Mouse (Mus musculus) MEL (cell line): Measurements from ENCODE around the gene Gpr37l1.

Experiments used
- CTCF ChIP-seq, 3 experiments: IDR thresholded peaks in 2 of 3; conservative IDR thresholded peaks in 1 of 3; 2 replicates each; pipeline ENCODE4 v1.5.1; 2011 to 2012; ENCODE audit warnings: low read length in 3 of 3, low read depth in 2 of 3, mild to moderate bottlenecking in 2 of 3, improper control_type of control experiment in 1 of 3, inconsistent platforms in 1 of 3, mixed read lengths in 1 of 3, moderate library complexity in 1 of 3; ENCODE audit not compliant: control insufficient read depth in 1 of 3, insufficient read depth in 1 of 3, poor library complexity in 1 of 3, severe bottlenecking in 1 of 3
- NRF1 ChIP-seq: IDR thresholded peaks from 2 replicates; pipeline ENCODE4 v1.6.1; 2014; ENCODE audit warnings: low read depth, mild to moderate bottlenecking, inconsistent platforms, low read length, improper control_type of control experiment, moderate library complexity; ENCODE audit not compliant: poor library complexity, insufficient read depth, severe bottlenecking

DNA sequence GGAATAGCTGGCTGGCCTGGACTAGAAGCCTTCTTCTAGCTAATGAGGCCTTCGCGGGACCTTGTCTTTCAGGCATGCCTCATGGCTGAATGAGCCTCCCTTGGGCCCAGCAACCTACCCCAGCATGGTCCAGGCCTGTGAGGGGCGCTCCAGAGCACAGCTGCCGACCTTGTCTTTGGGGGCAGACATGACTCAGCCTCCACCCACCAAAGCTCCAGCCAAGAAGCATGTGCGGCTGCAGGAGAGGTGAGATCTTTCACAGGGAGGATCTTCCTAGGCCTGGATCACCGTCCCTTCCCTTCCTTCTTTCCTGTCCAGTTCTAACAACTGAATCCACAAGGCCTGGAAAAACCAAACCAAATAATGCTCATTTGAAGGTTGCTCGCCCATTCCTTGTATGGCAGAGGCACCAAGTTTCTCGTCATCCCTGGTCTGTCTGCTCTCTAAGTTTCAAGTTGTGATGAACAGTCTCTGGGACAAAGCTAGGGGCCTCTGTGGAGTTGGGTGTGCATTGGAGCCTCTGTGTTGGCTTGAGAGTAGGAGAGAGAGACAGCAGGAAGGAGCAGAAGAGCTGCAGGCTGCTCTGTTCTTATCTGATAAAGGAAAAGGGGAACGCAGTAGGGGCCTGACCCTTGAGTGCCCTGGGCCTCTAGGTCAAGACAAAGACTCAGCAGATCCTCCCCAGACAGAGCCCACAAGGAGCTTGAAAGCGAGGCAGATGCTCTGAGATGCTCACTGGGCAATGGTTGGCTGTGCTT, 33.6 kb downstream of the Gpr37l1 start:
- no peak for TF ChIP-seq NRF1
- peak; percentile 46 to 64 (median 50); a peak in 5 of 6 replicates for TF ChIP-seq CTCF (IDR thresholded peaks at IDR 0.05 in 2 of 3, conservative IDR thresholded peaks at IDR 0.05 in 1 of 3; ENCODE audit: control insufficient read depth in 1 of 3, insufficient read depth in 1 of 3, low read depth in 2 of 3, low read length in 3 of 3, poor library complexity in 1 of 3, severe bottlenecking in 1 of 3)
